38 mouse cellular contexts compared by ENCODE assay signal in genomic region chr6:88267970-88268369, GRCm38 (mm10). TPM values are rescaled to one million over a fixed set of nuclear protein-coding genes. Genes with fewer than 3 reads are reported as not detected.
"Had no signal": no experiment of that assay in that cellular context is flagged by ENCODE, and none has a peak within 500 bp of the region (broad histone marks: within the 10 kb centered on the region; RNA-seq: fewer than 3 reads in every experiment).

No protein-coding gene starts in this region.

- H3K9me3 ChIP-seq: heart, embryonic 13.5 days; heart, embryonic 15.5 days; hindbrain, embryonic 10.5 days; hindbrain, embryonic 12.5 days; intestine, embryonic 15.5 days; limb, embryonic 10.5 days; limb, embryonic 12.5 days; liver, embryonic 13.5 days; liver, embryonic 15.5 days had no signal

- H3K27me3 ChIP-seq: heart, embryonic 13.5 days; heart, embryonic 15.5 days; hindbrain, embryonic 12.5 days; intestine, embryonic 15.5 days; limb, embryonic 12.5 days; liver, embryonic 13.5 days; liver, embryonic 15.5 days had no signal

- H3K4me1 ChIP-seq: intestine, embryonic 15.5 days had no signal

- H3K36me3 ChIP-seq: heart, embryonic 13.5 days; heart, embryonic 15.5 days; hindbrain, embryonic 10.5 days; hindbrain, embryonic 12.5 days; intestine, embryonic 15.5 days; limb, embryonic 10.5 days; liver, embryonic 13.5 days; liver, embryonic 15.5 days had no signal

- H3K4me2 ChIP-seq: heart, embryonic 13.5 days; heart, embryonic 15.5 days; hindbrain, embryonic 12.5 days; hindbrain, embryonic 14.5 days; intestine, embryonic 15.5 days; limb, embryonic 12.5 days; liver, embryonic 11.5 days; liver, embryonic 13.5 days; liver, embryonic 15.5 days had no signal

- H3K27ac ChIP-seq: gastrocnemius, adult 2 months; heart, embryonic 13.5 days; heart, embryonic 15.5 days; hindbrain, embryonic 10.5 days; hindbrain, embryonic 12.5 days; hindbrain, embryonic 14.5 days; intestine, embryonic 15.5 days; layer of hippocampus, adult 2 months; left cerebral cortex, adult 2 months; limb, embryonic 10.5 days; limb, embryonic 12.5 days; liver, embryonic 13.5 days; liver, embryonic 15.5 days had no signal

- H3K4me3 ChIP-seq: gastrocnemius, adult 2 months; heart, embryonic 13.5 days; heart, embryonic 15.5 days; hindbrain, embryonic 10.5 days; hindbrain, embryonic 12.5 days; intestine, embryonic 15.5 days; layer of hippocampus, adult 2 months; left cerebral cortex, adult 2 months; limb, embryonic 10.5 days; limb, embryonic 12.5 days; liver, embryonic 13.5 days; liver, embryonic 15.5 days had no signal

- DNase-seq: gastrocnemius, adult 2 months; gastrocnemius, postnatal 10 days; gastrocnemius, postnatal 25 days; heart, postnatal 14 days; heart, postnatal 4 days; kidney, adult 18-20 months; kidney, adult 8-10 months; kidney, postnatal 10 days; kidney, postnatal 25 days; kidney, postnatal 4 days; liver; liver, embryonic 13.5 days had no signal

- H3K9ac ChIP-seq: heart, embryonic 13.5 days; heart, embryonic 15.5 days; hindbrain, embryonic 12.5 days; hindbrain, embryonic 14.5 days; intestine, embryonic 15.5 days; limb, embryonic 12.5 days; liver, embryonic 13.5 days; liver, embryonic 15.5 days had no signal

- ATAC-seq: hindbrain, embryonic 16.5 days; inflammation-experienced regulatory T-cells, adult 6 months; intestine, embryonic 15.5 days; intestine, postnatal 0 days had no signal

RNA-seq across cellular contexts. Expression of gene Dnajb8, which starts 45.9 kb away (rescaled TPM):
- total RNA-seq: gastrocnemius, adult 2 months; gastrocnemius, postnatal 10 days; gastrocnemius, postnatal 25 days; gastrocnemius, postnatal 4 days; granulocyte monocyte progenitor cell, adult 5-6 weeks; heart, adult 8-10 months; heart, postnatal 14 days; heart, postnatal 4 days; layer of hippocampus, adult 2 months; layer of hippocampus, postnatal 10 days; layer of hippocampus, postnatal 25 days; left cerebral cortex, adult 2 months; left cerebral cortex, postnatal 14 days; left cerebral cortex, postnatal 36 days had no signal
- polyA plus RNA-seq: frontal cortex, adult 2 months; heart, embryonic 13.5 days; heart, embryonic 15.5 days; hindbrain, embryonic 10.5 days; hindbrain, embryonic 12.5 days; hindbrain, embryonic 14.5 days; hindbrain, embryonic 16.5 days; inflammation-experienced regulatory T-cells, adult 6 months; intestine, embryonic 15.5 days; intestine, postnatal 0 days; kidney, embryonic 14.5 days; kidney, embryonic 16.5 days; limb, embryonic 10.5 days; limb, embryonic 12.5 days; limb, embryonic 14.5 days; liver, embryonic 11.5 days; liver, embryonic 13.5 days; liver, embryonic 15.5 days had no signal
